Mouse (Mus musculus) thymus, adult 18-20 months (tissue): ENCODE measurements around the gene Mtus2.
"Not testable (repeated sequence)": the region's sequence is repeated elsewhere in the genome, so short reads cannot be mapped to it uniquely, and the experiment has no call there.

ENCODE experiments used
- DNase-seq, 2 experiments: peaks; one replicate each; pipeline ENCODE4 v3.0.0; 2022; ENCODE audit warnings: mixed read lengths in 2 of 2

The Mtus2 gene

DNA sequence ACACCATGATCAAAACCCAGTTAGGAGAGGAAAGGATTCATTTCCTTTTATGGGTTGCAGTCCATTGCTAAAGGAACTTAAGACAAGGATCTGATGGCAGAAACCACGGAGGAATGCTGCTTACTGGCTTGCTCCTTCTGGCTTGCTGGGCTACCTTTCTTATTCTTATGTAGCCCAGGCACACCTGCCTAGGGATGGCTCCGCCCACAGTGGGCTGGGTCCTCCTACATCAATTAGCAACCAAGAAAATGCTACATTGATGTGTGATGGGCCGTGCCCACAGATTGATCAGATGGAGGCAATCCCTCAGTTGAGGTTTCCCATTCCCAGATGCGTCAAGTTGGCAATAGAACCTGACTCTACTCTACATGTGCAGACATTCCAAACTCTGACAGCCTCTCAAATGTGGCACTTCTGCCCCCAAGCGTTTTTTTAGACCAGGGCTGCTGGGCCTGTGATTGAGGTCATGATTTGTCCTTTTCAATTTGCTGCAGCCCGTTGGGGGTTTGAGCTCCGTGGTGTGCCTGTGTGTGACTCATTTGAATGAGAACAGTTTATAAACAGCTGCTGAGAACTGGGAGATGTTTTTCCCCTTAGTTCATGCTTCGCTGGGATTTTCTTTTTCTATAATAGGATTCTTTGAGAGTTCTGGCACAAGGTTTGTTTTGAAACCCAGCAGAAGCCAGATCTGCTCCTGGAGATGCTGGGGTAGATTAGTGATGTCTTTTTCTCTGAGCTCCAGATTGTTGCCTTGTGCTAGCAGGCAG, 173.8 kb downstream of the Mtus2 start:
- DNase-seq, result no peak

DNA sequence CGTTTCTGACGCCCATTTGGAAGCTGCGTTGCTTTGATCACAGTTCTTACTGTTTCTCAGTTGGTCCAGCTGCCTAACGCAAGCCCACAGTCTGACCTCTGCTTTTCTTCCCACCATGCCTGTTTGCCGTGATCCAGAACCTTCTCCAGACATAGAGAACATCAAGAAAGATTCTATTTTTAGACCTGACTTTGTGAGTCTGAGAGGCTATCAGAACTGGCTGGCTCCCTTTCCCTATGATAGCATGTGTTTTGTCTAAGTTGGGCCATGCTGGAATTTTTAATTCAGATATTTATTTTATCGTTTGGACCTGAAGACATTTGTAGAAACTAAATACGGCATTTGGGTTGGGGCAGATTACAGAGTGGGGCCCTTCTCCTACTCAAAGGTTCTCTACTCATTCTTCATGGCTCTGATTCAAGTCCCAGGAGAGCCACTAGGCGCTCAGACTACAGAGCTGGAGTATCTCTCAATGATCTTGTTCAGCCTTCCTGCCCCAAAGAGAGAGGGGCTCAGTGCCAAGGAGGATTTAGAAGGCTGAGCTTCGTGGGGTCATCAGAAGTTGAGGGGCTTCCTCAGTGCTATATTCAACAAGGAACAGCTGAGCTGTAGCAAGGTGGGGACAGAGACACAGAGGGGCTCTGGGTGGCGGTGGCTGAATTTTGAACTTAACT, 174.5 kb downstream of the Mtus2 start:
- DNase-seq, result no peak

DNA sequence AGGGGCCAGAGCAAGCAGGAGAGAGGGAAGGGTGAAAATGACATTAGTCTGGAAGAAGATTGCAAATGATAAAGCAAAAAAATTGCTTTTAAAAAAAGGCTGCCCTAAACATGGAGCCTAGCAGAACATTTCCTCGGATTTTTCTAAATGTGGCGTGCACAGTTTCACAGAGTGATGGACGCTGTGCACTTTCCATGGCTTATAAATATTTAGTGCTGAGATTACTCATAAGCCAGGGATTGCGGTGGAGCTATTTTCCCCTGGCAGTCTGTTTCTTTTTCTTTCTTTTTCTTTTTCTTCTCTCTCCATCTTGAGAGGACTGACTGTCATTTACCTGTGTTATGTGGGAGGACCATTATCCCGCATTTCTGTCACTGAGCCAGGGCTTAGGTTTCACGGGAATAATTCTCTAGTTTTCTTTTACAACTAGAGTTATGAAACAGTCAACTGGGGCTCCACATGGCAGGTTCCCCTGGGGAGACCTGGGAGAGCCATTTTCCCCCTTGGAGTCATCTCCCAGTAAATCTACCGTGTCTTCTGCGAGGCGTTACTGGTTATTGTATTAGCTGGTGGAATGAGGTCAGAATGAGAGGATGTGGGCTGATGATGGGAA, 176.4 kb downstream of the Mtus2 start:
- DNase-seq, result no peak

DNA sequence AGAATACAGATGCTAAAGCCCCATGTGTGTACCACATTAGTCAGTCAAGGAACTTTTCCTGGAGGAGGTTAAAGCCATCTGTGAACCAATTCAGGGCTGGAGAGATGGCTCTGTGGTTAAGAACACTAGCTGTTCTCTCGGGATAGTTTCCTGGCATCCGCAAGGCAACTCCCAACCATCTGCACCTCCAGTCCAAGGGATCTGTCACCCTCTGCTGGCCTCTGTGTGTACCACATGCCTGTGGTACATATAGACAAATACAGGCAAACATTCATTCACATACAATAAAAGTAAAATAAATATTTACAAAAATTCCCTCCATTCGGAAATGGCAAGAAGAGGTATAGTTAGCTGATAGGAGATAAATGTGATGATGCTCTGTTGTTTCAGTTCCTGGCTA, 184.5 kb downstream of the Mtus2 start:
- no peak for DNase-seq

DNA sequence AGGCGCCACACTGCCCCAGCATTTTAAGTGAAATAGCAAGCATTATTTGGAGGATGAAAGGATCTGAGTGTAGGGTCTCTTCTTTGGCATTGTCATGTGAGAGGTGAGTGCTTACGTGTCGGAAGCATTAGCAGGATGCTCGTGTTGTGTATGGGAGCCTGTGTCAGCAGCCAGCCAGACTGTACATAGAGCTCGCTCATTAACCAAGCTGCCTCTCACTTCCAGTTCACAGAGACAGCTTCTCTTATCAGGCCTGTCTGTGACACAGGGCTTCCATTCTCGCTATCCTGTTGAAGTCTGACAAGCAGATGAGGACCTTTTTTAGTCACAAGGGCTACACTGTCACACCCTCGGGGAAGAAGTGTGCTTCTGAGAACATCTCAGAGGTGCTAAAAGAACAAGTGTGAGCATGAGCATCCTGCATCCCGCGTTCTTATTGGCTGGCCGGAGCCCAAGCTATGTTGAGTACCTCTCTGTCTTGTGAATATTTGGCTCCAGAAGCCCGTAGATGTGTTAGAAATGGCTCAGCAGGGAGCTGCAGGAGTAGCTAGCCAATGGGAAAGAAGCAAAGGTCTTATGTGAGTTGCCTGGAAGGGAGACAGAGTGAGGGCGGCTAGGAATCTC, 189.2 kb downstream of the Mtus2 start:
- no peak for DNase-seq

DNA sequence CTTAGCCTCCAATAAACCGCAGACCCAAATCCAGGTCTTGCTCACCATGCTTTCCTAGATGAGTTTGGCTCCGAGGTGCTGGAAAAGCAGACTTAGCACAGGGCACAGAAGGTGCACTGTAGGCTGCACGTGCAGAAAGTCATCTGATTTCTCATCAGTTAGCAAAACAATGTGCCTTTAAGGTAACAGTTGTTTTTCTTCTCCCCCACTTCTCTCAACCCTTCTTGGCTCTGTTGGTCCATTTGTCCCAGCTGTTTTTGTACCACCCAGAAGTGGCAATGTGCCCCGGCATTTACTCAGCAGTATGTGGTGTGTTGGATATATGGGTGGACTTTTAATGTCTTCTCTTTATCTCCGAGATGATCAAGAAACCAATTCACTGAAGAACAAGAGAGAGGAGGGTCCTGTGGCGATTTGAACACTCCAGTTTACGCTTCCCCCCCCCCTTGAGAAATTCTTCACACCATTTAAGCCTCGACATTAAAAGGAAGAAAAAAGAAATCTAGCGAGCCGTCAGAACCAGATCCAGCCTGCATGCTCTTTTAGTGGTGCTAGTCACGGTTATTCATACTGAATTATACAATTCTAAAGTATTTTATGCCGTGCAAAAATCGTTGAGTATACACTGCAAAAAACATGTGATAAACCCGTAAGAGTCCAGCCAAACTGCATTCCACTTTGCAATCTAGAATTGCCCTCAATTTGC, 194.9 kb downstream of the Mtus2 start:
- DNase-seq, result no peak

DNA sequence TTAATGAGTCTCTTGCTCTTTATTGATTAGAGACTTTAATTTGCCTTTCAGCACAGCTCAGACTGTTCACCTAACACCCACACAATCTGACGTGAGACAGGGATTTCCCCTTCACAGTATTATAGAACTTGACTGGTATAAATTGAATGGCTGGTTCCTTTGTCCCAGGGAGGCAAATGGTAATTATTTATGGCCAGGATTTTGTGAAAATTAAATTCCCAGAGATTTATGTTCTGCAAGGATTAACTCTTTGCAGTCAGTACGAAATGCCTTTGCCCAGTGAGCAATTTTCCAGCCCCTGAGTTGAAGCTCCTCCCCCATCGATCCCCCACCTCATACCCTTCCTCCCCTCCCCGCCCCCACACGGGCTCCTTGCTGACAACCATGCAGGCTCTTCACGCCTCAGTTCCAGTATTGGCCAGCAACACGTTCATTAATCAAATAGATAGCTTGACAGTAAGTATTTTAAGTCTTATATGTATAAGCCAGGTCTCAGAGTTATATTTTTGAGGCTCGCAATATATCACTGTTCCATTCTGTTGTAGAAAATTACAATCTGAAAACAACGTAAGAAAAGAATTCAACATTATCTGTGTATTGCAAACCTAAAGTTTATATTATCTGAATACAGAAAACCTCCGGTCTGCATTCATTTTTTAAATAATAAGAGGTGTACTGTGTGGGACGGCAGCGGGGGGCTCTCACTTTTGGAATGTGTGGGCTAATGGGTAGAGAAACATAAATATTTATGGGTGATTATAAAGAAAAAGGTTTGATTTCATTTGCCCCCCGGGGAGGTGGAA, 195.7 kb downstream of the Mtus2 start:
- DNase-seq, result no peak

DNA sequence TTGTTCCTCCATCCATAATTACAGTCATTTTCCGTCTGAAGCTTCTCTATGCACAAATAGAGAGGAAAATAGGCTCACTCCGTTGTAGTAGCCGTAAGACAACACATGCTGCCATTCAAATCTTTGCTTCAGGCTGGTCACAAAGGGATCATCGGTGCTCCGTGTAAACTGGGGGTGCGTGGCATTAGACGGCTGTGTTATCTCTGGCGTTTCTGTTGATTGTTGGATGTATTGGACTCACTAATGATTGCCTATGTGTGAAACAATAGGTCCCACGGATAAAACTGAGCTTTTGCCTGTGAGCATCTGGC, 196.2 kb downstream of the Mtus2 start:
- DNase-seq, result no peak

DNA sequence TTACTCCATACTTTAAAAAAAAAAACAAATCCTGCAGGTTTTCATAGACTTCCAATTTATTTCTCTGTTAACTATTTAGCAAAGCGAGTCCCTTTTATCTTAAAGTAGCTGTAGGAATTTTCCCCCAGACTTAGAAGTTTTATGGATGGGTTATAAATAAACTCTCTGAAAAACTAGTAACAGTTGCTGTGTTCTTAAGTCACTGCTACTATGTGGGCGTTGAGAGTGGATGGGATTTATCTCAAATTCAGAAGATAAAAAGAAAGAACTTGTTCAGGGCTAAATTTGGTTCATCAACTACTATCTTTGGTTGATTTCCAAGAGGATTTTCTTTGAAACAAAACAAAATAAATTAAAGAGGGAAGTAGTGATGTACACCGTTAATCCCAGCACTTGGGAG, 197.6 kb downstream of the Mtus2 start:
- DNase-seq, result no peak

DNA sequence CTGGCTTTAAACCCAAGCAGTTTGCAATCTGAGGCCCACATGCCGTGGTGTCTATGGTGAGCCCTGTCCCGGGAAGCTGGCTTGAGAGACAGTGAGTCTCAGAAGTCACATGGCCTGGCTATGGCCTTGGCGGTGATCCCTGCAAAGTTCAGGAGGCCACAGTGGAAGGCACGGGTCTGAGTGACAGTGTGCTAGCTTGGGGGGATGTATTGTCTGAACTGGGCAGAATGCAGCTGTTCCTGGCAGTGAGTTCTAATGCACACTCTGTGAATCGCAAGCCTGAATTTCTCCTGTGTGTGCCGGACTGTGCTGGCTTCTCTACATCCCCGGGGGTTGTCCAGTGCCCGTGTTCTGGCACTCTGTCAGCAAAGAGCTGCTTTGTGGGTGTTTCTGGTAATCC, 202.2 kb downstream of the Mtus2 start:
- no peak for DNase-seq

DNA sequence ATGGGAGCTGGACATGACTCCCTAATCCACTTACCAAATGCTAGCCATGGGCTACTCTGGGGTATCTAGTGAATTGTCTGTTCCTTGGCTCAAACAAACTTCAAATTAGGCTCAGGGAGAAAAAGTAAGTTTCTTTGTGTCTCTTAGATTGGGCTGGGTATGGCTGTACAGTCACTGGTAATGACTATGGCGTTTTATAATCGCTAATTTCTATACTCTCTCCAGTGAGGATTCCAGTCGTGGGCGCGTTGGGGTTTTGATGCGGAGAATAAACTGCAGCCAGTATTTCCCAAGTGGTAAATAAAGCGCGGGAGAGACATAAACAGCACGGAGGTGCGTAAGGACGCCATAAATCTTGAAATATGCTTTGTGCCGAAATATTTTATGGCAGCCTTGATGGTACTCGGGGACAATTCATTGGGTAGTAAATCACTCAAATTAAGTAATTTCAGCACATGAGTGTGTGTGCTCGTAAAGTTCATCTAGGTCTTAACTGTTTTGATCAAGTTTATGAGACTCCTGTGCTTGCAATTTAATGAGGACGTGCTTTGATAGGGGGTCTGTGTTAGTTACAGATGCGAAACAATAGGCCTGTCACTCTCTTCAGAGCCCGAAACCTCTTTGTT, 203.5 kb downstream of the Mtus2 start:
- DNase-seq, result no peak

DNA sequence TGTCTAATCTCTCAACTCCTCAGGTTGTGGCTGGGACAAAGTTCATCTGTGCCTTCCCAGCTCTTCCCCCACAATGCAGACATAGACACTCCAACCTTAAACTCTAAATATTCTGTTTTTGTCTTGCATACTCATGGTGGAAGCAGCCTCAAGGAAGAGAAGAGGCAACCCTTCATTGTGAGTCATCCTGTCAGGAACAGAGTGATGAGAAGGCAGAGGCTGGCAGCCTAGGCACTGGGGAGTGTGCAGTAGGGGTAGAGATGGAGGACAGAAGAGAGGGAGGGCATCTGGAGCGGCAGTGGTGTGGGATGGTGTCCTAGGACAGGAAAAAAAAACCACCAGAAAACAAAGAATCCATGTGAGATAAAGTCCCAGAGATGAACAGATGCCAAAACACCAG, 208.0 kb downstream of the Mtus2 start:
- no peak for DNase-seq

DNA sequence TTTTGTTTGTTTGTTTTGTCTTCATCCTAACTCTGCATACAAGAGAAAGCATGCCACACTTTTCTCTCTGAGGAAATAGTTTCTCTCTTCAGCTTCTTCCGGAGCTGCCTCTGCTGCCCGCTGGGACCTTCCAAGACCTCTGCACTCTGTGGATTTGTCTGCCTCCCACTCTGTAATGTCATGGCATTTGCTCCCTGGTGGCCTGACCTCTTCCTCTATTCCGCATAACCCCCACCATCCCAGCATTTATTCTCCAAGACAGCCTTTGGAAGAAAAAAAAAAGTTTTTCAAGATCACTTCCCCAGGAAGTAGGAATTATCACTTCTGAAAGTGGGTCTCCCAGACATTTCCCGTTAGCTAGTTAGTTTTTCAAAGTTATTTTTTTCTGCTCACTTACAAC, 218.0 kb downstream of the Mtus2 start:
- no peak for DNase-seq

DNA sequence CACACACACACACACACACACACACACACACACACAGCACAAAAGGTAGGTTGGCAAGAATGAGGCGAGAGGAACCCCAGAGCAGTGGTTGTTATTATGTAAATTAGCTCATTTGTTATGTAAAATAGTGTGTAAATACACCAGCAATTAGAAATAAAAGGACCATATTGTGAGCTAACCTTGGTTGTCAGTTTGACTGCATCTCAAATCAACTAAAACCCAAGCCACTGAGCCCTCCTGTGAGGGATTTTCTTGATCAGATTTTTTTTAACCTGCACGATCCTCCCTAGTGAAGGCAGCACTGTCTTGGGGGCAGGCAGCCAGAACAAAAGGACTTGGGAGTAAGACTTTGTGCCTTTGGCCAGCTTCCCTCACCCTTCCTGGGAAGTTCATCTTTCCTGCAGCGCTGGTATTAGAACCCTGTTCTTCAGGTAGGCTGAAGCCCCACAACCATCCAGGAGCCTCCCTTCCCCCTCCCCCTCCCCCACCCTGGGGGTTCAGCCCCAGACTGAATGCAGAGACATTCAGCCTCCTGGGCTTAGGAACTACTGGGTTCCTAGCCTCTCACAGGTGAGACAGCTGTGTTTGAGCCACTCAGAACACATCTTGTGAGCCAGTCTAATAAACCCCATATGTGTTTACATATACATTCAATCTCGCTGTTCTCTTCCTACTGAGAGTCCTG, 218.8 kb downstream of the Mtus2 start:
- DNase-seq, result no peak

DNA sequence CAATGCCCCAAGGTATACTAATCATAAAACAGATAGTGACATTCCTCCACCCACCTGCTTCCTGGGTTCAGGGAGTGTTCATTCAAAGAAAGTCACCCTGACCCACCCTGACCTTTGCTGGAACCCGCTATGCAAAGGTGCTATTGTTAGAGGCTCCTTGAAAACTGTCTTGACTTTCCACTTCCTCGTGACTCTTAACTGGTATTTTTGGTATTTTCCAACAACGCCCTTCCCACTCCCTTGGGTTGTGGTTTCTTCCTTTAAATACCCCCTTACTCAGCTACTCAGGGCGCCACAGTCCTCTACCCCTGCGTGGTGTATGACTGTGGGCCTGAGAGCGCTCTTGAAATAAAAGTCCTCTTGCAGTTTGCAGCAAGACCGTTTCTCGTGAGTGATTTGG, 219.4 kb downstream of the Mtus2 start:
- DNase-seq, result not testable (repeated sequence)

DNA sequence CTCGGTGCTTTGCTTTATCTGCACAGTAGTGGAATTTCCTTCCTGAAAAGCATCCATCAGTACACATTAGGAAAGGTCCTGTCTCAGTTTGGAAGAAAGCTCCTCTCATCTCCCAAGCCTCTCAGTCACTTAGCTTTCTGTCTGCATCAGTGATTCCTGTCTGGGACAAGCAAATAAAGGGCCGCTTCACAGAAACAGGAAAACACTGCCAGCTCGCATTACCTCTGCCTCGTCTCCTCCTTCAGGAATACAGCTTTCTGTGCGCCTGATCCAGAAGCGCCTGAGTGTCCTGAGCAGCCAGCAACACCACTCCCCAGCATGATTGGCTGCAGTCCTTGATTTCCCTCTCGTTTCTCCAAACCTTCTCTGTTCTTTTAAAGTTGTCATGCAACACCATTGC, 222.1 kb downstream of the Mtus2 start:
- no peak for DNase-seq

DNA sequence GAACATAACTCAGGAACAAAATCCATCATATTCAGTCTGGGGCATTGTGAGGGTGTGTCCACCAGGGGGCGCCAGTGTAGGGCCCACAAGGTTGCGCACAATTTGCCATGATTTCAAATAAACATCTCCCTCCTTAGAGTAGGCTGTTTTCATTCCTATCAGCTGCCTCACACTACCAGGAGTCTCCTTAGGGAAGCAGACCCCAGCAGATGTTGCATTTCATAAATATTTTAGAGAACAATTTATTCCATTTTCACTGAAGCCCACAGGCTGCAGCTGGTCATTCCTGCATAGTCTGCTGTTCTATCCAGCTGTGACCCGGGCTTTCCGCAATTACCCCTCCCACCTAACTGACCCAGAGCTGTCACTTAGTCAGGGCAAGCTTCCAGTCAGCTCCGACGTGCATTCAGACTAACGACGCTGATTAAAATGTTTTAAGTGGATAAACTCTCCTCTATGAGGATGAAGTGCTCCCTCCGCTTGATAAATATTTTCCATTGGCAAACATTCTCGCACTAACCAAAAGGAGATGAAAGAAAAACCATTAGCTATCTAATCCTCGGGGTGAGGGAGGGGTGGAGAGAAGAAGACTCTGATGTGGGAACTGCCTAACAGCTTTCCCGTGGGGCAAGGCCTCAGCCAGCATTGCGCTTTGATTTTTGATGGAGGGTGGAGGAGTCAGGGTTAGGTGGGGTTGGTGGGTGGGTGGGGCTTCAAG, 223.6 kb downstream of the Mtus2 start:
- no peak for DNase-seq

DNA sequence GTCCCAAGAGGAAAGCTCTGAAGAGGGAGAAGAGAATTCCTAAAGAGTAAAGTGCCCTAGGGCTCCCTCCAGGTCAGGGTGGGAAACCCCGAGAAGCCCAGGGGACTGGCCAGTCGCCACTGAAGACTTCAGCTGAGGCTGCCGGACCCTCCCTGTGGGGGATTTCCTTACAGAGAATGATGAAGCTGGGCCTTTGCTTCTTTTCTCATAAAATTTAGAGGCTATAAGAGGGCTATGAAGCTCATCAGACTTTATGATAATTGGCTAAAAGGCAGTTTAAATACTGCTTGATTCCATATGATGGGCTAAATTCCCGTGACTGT, 224.1 kb downstream of the Mtus2 start:
- no peak for DNase-seq

DNA sequence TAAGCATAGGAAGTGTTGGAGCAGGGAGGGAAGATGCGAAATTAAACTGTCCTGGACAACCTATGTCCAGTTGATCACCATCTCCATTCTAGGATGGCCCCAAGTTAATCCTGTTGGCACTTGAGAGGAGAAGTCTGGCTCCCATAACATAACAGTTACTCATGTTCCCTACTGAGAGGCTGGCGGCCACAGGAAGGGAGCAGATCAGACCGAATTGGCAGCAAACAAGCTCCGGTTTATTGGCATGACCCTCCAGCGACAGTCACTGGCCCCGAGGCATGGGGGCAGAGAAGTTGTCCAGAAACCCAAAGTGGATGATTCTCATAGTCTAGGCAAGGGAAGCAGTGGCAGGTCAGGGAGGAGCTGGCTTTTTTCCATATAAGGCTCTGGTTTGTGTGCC, 224.8 kb downstream of the Mtus2 start:
- no peak for DNase-seq

DNA sequence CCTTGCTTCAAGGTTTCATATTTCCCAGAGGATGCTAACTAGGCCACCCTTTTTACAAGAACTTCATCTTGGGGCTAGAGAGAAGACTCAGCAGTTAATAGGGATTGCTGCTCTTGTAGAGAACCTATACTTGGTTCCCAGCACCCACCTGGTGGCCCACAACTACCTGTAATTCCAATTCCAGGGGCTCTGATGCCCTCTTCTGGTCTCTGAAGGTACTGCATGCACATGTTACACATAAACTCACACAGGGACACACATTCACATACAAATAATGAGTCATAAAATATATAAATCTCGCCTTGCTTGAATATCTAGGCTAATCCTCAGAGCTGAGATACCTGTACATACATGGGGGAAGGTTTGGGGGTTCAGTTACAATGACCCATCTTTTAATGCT, 228.8 kb downstream of the Mtus2 start:
- DNase-seq, result no peak

DNA sequence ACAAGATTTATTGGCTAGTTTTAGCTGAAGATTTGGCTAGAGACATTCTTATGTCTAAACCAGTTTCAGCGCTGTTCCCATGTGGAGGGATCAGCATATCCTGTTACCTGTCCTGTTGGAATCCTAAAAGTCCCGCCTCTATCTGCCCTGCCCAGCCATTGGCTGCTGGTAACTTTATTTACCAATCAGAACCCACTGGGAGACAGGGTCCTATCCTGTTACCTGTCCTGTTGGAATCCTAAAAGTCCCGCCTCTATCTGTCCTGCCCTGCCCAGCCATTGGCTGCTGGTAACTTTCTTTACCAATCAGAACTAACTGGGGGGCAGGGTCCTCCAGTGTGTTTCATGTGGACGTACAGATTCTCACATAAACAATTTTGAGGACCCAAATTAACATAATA, 234.3 kb downstream of the Mtus2 start:
- no peak for DNase-seq
